Comparison of ENCODE assay signal across 8 mouse cellular contexts in genomic region chr7:19325262-19326199, GRCm38 (mm10). TPM values are rescaled to one million over a fixed set of nuclear protein-coding genes. Genes with fewer than 3 reads are reported as not detected.
DNase-seq lines count a peak whose midpoint lies in the region; ATAC-seq and TF ChIP-seq lines count a peak whose summit lies in the region.

No protein-coding gene starts in this region.

- intact Hi-C loops in heart, postnatal 36 days (cut with DNase I) = no loop called here

- no peak for DNase-seq in heart, postnatal 36 days
- DNase-seq in neural tube, embryonic 10.5 days (ENCODE audit: extremely low spot score, low spot score) = no peak
- DNase-seq in limb, embryonic 14.5 days (ENCODE audit: low spot score) = no peak
- no peak for DNase-seq in gastrocnemius, adult 18-20 months (ENCODE audit: low spot score)
- no peak for DNase-seq in cerebellum, postnatal 14 days

- peak overlapping the region; percentile 90; the same call in 1 of the 2 replicates for H3K27ac ChIP-seq in heart, embryonic 13.5 days (replicated peaks)
- no peak overlapping the region for H3K27ac ChIP-seq in neural tube, embryonic 12.5 days
- H3K27ac ChIP-seq in limb, embryonic 14.5 days (replicated peaks; ENCODE audit: low read depth, low read length) = no peak overlapping the region
- H3K27ac ChIP-seq in stomach, embryonic 15.5 days = no peak overlapping the region

- peaks cover 44% of the 10 kb centered on the region for H3K4me1 ChIP-seq in heart, embryonic 13.5 days
- H3K4me1 ChIP-seq in neural tube, embryonic 12.5 days = peaks cover 13% of the 10 kb centered on the region
- peaks cover 12% of the 10 kb centered on the region for H3K4me1 ChIP-seq in limb, embryonic 14.5 days (ENCODE audit: control insufficient read depth, insufficient read depth, low read length)
- peaks cover 24% of the 10 kb centered on the region for H3K4me1 ChIP-seq in stomach, embryonic 15.5 days

- H3K9ac ChIP-seq in heart, embryonic 13.5 days = peak overlapping the region; percentile 65
- H3K9ac ChIP-seq in neural tube, embryonic 12.5 days = no peak overlapping the region
- H3K9ac ChIP-seq in limb, embryonic 14.5 days (ENCODE audit: low read depth, low read length, severe bottlenecking) = no peak overlapping the region
- H3K9ac ChIP-seq in stomach, embryonic 15.5 days = no peak overlapping the region

- peak overlapping the region; percentile 44 for H3K4me3 ChIP-seq in heart, embryonic 13.5 days
- H3K4me3 ChIP-seq in neural tube, embryonic 12.5 days = no peak overlapping the region
- no peak overlapping the region for H3K4me3 ChIP-seq in limb, embryonic 14.5 days (replicated peaks; ENCODE audit: low read length)
- peak overlapping the region; percentile 41; the same call in 1 of the 2 replicates for H3K4me3 ChIP-seq in stomach, embryonic 15.5 days (replicated peaks)

- peaks cover 7% of the 10 kb centered on the region; the same call in 1 of the 2 replicates for H3K27me3 ChIP-seq in heart, embryonic 13.5 days (replicated peaks)
- H3K27me3 ChIP-seq in neural tube, embryonic 12.5 days (replicated peaks) = no peaks in the 10 kb centered on the region; the same call in 1 of the 2 replicates
- H3K27me3 ChIP-seq in limb, embryonic 14.5 days (ENCODE audit: control insufficient read depth, insufficient read depth, low read length) = no peaks in the 10 kb centered on the region
- no peaks in the 10 kb centered on the region for H3K27me3 ChIP-seq in stomach, embryonic 15.5 days (replicated peaks)

- TF ChIP-seq POLR2A in limb, embryonic 14.5 days (IDR thresholded peaks at IDR 0.05; ENCODE audit: borderline replicate concordance, extremely low read depth, insufficient read depth, insufficient read length) = no peak

- H3K4me2 ChIP-seq in heart, embryonic 13.5 days = peak overlapping the region; percentile 73
- 0 out of 2 replicates have a peak overlapping the region, but pooled peaks have one; percentile 74 for H3K4me2 ChIP-seq in neural tube, embryonic 12.5 days (replicated peaks)
- peak overlapping the region; percentile 59; the same call in 1 of the 2 replicates for H3K4me2 ChIP-seq in limb, embryonic 14.5 days (replicated peaks; ENCODE audit: low read depth, low read length, severe bottlenecking)
- H3K4me2 ChIP-seq in stomach, embryonic 15.5 days = peak overlapping the region; percentile 70

- ATAC-seq in heart, embryonic 13.5 days (ENCODE audit: extremely low read depth, insufficient number of reproducible peaks, low FRiP score, low TSS enrichment) = no peak
- ATAC-seq in neural tube, embryonic 12.5 days (ENCODE audit: low FRiP score, low read depth) = no peak
- ATAC-seq in limb, embryonic 14.5 days (ENCODE audit: low FRiP score, low read depth) = no peak
- ATAC-seq in stomach, embryonic 15.5 days (ENCODE audit: insufficient read depth, low FRiP score, low read depth) = no peak

- H3K9me3 ChIP-seq in heart, embryonic 13.5 days = no peaks in the 10 kb centered on the region
- H3K9me3 ChIP-seq in neural tube, embryonic 12.5 days = no peaks in the 10 kb centered on the region
- no peaks in the 10 kb centered on the region for H3K9me3 ChIP-seq in limb, embryonic 14.5 days (ENCODE audit: control insufficient read depth, low read length)
- no peaks in the 10 kb centered on the region for H3K9me3 ChIP-seq in stomach, embryonic 15.5 days

- H3K36me3 ChIP-seq in heart, embryonic 13.5 days = no peaks in the 10 kb centered on the region
- no peaks in the 10 kb centered on the region for H3K36me3 ChIP-seq in neural tube, embryonic 12.5 days
- no peaks in the 10 kb centered on the region for H3K36me3 ChIP-seq in limb, embryonic 14.5 days (ENCODE audit: control insufficient read depth, insufficient read depth, low read length)
- no peaks in the 10 kb centered on the region for H3K36me3 ChIP-seq in stomach, embryonic 15.5 days

- WGBS in heart, embryonic 13.5 days = 62% methylated on average over 21 of the region's 21 CpGs
- 75% methylated on average over 21 of the region's 21 CpGs for WGBS in neural tube, embryonic 12.5 days
- 67% methylated on average over 21 of the region's 21 CpGs for WGBS in limb, embryonic 14.5 days
- WGBS in stomach, embryonic 15.5 days = 71% methylated on average over 21 of the region's 21 CpGs

RNA-seq across cellular contexts. Expression of gene Fosb, which starts 15.7 kb away (rescaled TPM):
- polyA plus RNA-seq in heart, embryonic 13.5 days (2015; fragmentation: Nextera tagmentation; extraction: Ambion mirVana) = 0.14 and 0.16 TPM in 2 replicates
- under 1 TPM; 0.14 to 0.86 TPM for total RNA-seq in heart, postnatal 36 days (2021)
- 0.08 TPM in 1 of 2 replicates, not detected in the other for polyA plus RNA-seq in neural tube, embryonic 12.5 days (2016; fragmentation: Nextera tagmentation; extraction: Ambion mirVana)
- 0.69 and 0.88 TPM in 2 replicates for polyA plus RNA-seq in limb, embryonic 14.5 days (2012; rRNA removed)
- 0.14 and 0.28 TPM in 2 replicates for polyA plus RNA-seq in limb, embryonic 14.5 days (2014; fragmentation: Nextera tagmentation; extraction: Ambion mirVana)
- 0.12 and 0.17 TPM in 2 replicates for polyA plus RNA-seq in stomach, embryonic 15.5 days (2015; fragmentation: Nextera tagmentation; extraction: Ambion mirVana)
- total RNA-seq in gastrocnemius, adult 18-20 months (2021) = 1 to 10 TPM in 1 of 2 experiments, under 1 TPM in 1; 0.57 to 2.5 TPM

RNA-seq across cellular contexts. Expression of gene Ercc1, which starts 19.0 kb away (rescaled TPM):
- 62.6 and 62.7 TPM in 2 replicates for polyA plus RNA-seq in heart, embryonic 13.5 days (2015; fragmentation: Nextera tagmentation; extraction: Ambion mirVana)
- total RNA-seq in heart, postnatal 36 days (2021) = 10 to 100 TPM; 43.4 to 48.0 TPM
- 103 and 104 TPM in 2 replicates for polyA plus RNA-seq in neural tube, embryonic 12.5 days (2016; fragmentation: Nextera tagmentation; extraction: Ambion mirVana)
- polyA plus RNA-seq in limb, embryonic 14.5 days (2012; rRNA removed) = 72.3 and 93.5 TPM in 2 replicates
- 74.3 and 86.1 TPM in 2 replicates for polyA plus RNA-seq in limb, embryonic 14.5 days (2014; fragmentation: Nextera tagmentation; extraction: Ambion mirVana)
- polyA plus RNA-seq in stomach, embryonic 15.5 days (2015; fragmentation: Nextera tagmentation; extraction: Ambion mirVana) = 63.7 and 66.5 TPM in 2 replicates
- 10 to 100 TPM; 30.0 to 30.8 TPM for total RNA-seq in gastrocnemius, adult 18-20 months (2021)

RNA-seq across cellular contexts. Expression of gene Cd3eap, which starts 33.8 kb away (rescaled TPM):
- 17.4 and 19.8 TPM in 2 replicates for polyA plus RNA-seq in heart, embryonic 13.5 days (2015; fragmentation: Nextera tagmentation; extraction: Ambion mirVana)
- total RNA-seq in heart, postnatal 36 days (2021) = 10 to 100 TPM; 10.4 to 11.2 TPM
- polyA plus RNA-seq in neural tube, embryonic 12.5 days (2016; fragmentation: Nextera tagmentation; extraction: Ambion mirVana) = 18.2 and 19.8 TPM in 2 replicates
- 13.7 and 19.4 TPM in 2 replicates for polyA plus RNA-seq in limb, embryonic 14.5 days (2012; rRNA removed)
- polyA plus RNA-seq in limb, embryonic 14.5 days (2014; fragmentation: Nextera tagmentation; extraction: Ambion mirVana) = 25.2 and 28.7 TPM in 2 replicates
- polyA plus RNA-seq in stomach, embryonic 15.5 days (2015; fragmentation: Nextera tagmentation; extraction: Ambion mirVana) = 24.9 and 26.1 TPM in 2 replicates
- 10 to 100 TPM; 10.8 to 11.4 TPM for total RNA-seq in gastrocnemius, adult 18-20 months (2021)

RNA-seq across cellular contexts. Expression of gene Ppp1r13l, which starts 34.0 kb away (rescaled TPM):
- 12.8 and 13.0 TPM in 2 replicates for polyA plus RNA-seq in heart, embryonic 13.5 days (2015; fragmentation: Nextera tagmentation; extraction: Ambion mirVana)
- total RNA-seq in heart, postnatal 36 days (2021) = 10 to 100 TPM; 35.8 to 44.2 TPM
- 3.1 and 3.2 TPM in 2 replicates for polyA plus RNA-seq in neural tube, embryonic 12.5 days (2016; fragmentation: Nextera tagmentation; extraction: Ambion mirVana)
- 33.8 and 39.3 TPM in 2 replicates for polyA plus RNA-seq in limb, embryonic 14.5 days (2012; rRNA removed)
- polyA plus RNA-seq in limb, embryonic 14.5 days (2014; fragmentation: Nextera tagmentation; extraction: Ambion mirVana) = 15.3 and 16.8 TPM in 2 replicates
- 7.8 and 8.9 TPM in 2 replicates for polyA plus RNA-seq in stomach, embryonic 15.5 days (2015; fragmentation: Nextera tagmentation; extraction: Ambion mirVana)
- total RNA-seq in gastrocnemius, adult 18-20 months (2021) = 1 to 10 TPM; 3.6 to 5.3 TPM

RNA-seq across cellular contexts. Expression of gene Rtn2, which starts 43.1 kb away (rescaled TPM):
- polyA plus RNA-seq in heart, embryonic 13.5 days (2015; fragmentation: Nextera tagmentation; extraction: Ambion mirVana) = 26.1 and 29.3 TPM in 2 replicates
- 100 to 1,000 TPM; 137 to 148 TPM for total RNA-seq in heart, postnatal 36 days (2021)
- 91.1 and 99.1 TPM in 2 replicates for polyA plus RNA-seq in neural tube, embryonic 12.5 days (2016; fragmentation: Nextera tagmentation; extraction: Ambion mirVana)
- 44.3 and 59.4 TPM in 2 replicates for polyA plus RNA-seq in limb, embryonic 14.5 days (2012; rRNA removed)
- polyA plus RNA-seq in limb, embryonic 14.5 days (2014; fragmentation: Nextera tagmentation; extraction: Ambion mirVana) = 22.5 and 30.6 TPM in 2 replicates
- polyA plus RNA-seq in stomach, embryonic 15.5 days (2015; fragmentation: Nextera tagmentation; extraction: Ambion mirVana) = 10.6 and 13.9 TPM in 2 replicates
- total RNA-seq in gastrocnemius, adult 18-20 months (2021) = 1,000 to 10,000 TPM; 1,025 to 1,102 TPM

Comparison
In these comparisons a context has a peak if more than half of its experiments do, and no peak if none do; other contexts are left out.
1. H3K4me3 ChIP-seq: peak in heart, embryonic 13.5 days (single experiment) and stomach, embryonic 15.5 days (single experiment); none in neural tube, embryonic 12.5 days (single experiment) and limb, embryonic 14.5 days (single experiment).
2. Peak in every context shown above with its lines, with median percentiles within 50 percentile points of each other: H3K4me2 ChIP-seq.